Mouse (Mus musculus) limb, embryonic 14.5 days (tissue): ENCODE results near the gene Sgsm3. TPM values are rescaled to one million over a fixed set of nuclear protein-coding genes. Genes with fewer than 3 reads are reported as not detected.

Experiments
- ATAC-seq: fragments of 200-750 bp; cut with Nextera tagmentation; 2 replicates; pipeline ENCODE4 v1.8.0; 2017; ENCODE audit warnings: low read depth, moderate number of reproducible peaks, moderate TSS enrichment; ENCODE audit not compliant: low FRiP score
- DNase-seq: peaks from one replicate; pipeline ENCODE4 v3.0.0-alpha.2; 2015; ENCODE audit warnings: low spot score
- H3K27ac ChIP-seq: fragments of 300-500 bp; sonication (generic); replicated peaks from 2 replicates; pipeline ENCODE4 v1.5.1; 2014; ENCODE audit warnings: low read depth, mild to moderate bottlenecking, low read length, moderate library complexity, mixed read lengths
- H3K27me3 ChIP-seq: fragments of 300-500 bp; sonication (generic); 2 replicates; pipeline ENCODE4 v1.6.1; 2014; ENCODE audit warnings: low read length, mixed read lengths; ENCODE audit not compliant: control insufficient read depth, insufficient read depth
- H3K36me3 ChIP-seq: fragments of 300-500 bp; sonication (generic); 2 replicates; pipeline ENCODE4 v1.6.1; 2014; ENCODE audit warnings: mild to moderate bottlenecking, low read length, moderate library complexity, mixed read lengths; ENCODE audit not compliant: control insufficient read depth, insufficient read depth
- H3K4me1 ChIP-seq: fragments of 300-500 bp; sonication (generic); 2 replicates; pipeline ENCODE4 v1.6.1; 2014; ENCODE audit warnings: antibody characterized with exemption, low read length, mixed read lengths; ENCODE audit not compliant: control insufficient read depth, insufficient read depth
- H3K4me2 ChIP-seq: fragments of 300-500 bp; sonication (generic); replicated peaks from 2 replicates; pipeline ENCODE4 v1.6.1; 2014; ENCODE audit warnings: low read depth, mild to moderate bottlenecking, low read length, moderate library complexity; ENCODE audit not compliant: severe bottlenecking
- H3K4me3 ChIP-seq: fragments of 300-500 bp; sonication (generic); replicated peaks from 2 replicates; pipeline ENCODE4 v1.5.1; 2014; ENCODE audit warnings: low read length
- H3K9ac ChIP-seq: fragments of 300-500 bp; sonication (generic); 2 replicates; pipeline ENCODE4 v1.6.1; 2014; ENCODE audit warnings: mild to moderate bottlenecking, low read depth, low read length, moderate library complexity; ENCODE audit not compliant: severe bottlenecking
- H3K9me3 ChIP-seq: fragments of 300-500 bp; sonication (generic); 2 replicates; pipeline ENCODE4 v1.6.1; 2016; ENCODE audit warnings: low read length; ENCODE audit not compliant: control insufficient read depth
- POLR2A ChIP-seq: fragments of 200-500 bp; IDR thresholded peaks from 2 replicates; pipeline ENCODE4 v1.8.0; 2012; ENCODE audit warnings: inconsistent platforms, mild to moderate bottlenecking, moderate library complexity, borderline replicate concordance; ENCODE audit not compliant: insufficient read depth, insufficient read length; ENCODE audit errors: extremely low read depth
- WGBS: fragments of 180-500 bp; shearing (Covaris S2); extraction: QIAGEN DNeasy Blood & Tissue Kit; methylation state at CpG from one replicate; pipeline ENCODE4 v1.1.7; 2014; 5-methylcytosine and 5-hydroxymethylcytosine counted together
- polyA plus RNA-seq, 2 experiments: library from polyadenylated mRNA; depleted of rRNA in 1 of 2; stranded (reverse) in 1 of 2; unstranded in 1 of 2; fragments of >200 nt; fragmentation: Nextera tagmentation in 1 of 2; extraction: Ambion mirVana in 1 of 2; gene quantifications; 2 replicates each; pipeline versions ENCODE4 v1.2.1 to v1.2.3; 2012 to 2014

Gene Sgsm3
- polyA plus RNA-seq, 2 experiments: 26.2 to 32.1 TPM

GRCm38 (mm10) chr15:80955836-80956438 is 21.6 kb upstream of the Sgsm3 start:
- no peaks in the 10 kb centered on the region for H3K4me1 ChIP-seq
- H3K27me3 ChIP-seq: no peaks in the 10 kb centered on the region
- WGBS: 93% methylated on average over 12 of the region's 12 CpGs
- DNase-seq (no peak), ATAC-seq (no peak)
- no peak overlapping the region for H3K4me2 ChIP-seq
- H3K4me3 ChIP-seq: no peak overlapping the region
- no peak overlapping the region for H3K9ac ChIP-seq
- no peak overlapping the region for H3K27ac ChIP-seq
- H3K9me3 ChIP-seq: no peaks in the 10 kb centered on the region
- H3K36me3 ChIP-seq: peaks cover 81% of the 10 kb centered on the region
- no peak for TF ChIP-seq POLR2A

DNA sequence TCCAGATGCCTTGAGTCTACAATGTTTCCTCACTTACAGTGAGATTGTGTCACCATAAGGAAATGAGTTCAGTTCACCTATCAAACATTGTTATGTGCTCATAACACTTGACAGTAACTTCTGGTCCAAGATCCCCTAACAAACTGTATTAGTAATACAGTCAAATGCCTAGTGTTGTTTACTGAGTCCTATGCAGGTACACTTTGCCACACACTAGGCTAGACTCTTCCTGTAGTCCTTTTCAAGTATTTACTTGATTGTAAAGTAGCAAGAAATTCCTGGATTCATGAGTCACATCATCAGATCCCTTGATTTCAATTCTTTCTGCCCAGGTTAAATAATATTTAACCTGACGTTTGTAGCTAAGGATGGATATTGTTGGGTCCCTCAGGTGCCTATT is 8.2 kb upstream of the Sgsm3 start:
- peaks cover 50% of the 10 kb centered on the region for H3K36me3 ChIP-seq
- H3K27ac ChIP-seq: no peak overlapping the region
- H3K9me3 ChIP-seq: no peaks in the 10 kb centered on the region
- ATAC-seq (no peak), DNase-seq (no peak)
- H3K4me1 ChIP-seq: no peaks in the 10 kb centered on the region
- TF ChIP-seq POLR2A: no peak
- no peak overlapping the region for H3K4me3 ChIP-seq
- no peak overlapping the region for H3K9ac ChIP-seq
- 89% methylated on average over 1 of the region's 1 CpGs for WGBS
- no peaks in the 10 kb centered on the region for H3K27me3 ChIP-seq
- H3K4me2 ChIP-seq: no peak overlapping the region

DNA sequence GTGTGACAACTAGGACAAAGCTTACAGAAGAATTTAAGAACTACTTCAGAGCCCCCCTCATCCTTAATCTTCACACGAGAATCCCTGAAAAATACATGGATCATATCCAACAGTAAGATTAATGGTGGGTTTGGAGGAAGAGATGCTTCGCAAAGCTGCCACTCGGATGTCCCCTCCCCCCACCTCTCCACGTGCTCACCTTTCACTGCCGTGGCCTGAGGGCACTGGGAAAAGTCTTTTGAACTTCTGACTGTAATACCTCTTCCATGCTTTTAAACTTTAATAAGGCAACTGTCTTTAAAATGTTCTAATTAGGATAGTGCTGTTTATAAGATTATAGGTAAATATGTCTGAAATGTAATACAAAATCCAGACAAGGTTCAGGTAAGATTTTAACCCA is 3.3 kb upstream of the Sgsm3 start:
- H3K4me1 ChIP-seq: peaks cover 5% of the 10 kb centered on the region; the same call in 1 of the 2 replicates
- H3K27ac ChIP-seq: no peak overlapping the region
- no peak for DNase-seq
- peaks cover 8% of the 10 kb centered on the region for H3K36me3 ChIP-seq
- WGBS: 18% methylated on average over 5 of the region's 5 CpGs
- no peak for ATAC-seq
- H3K9ac ChIP-seq: no peak overlapping the region
- no peak for TF ChIP-seq POLR2A
- H3K9me3 ChIP-seq: no peaks in the 10 kb centered on the region
- no peak overlapping the region for H3K4me2 ChIP-seq
- no peaks in the 10 kb centered on the region for H3K27me3 ChIP-seq
- H3K4me3 ChIP-seq: no peak overlapping the region

DNA sequence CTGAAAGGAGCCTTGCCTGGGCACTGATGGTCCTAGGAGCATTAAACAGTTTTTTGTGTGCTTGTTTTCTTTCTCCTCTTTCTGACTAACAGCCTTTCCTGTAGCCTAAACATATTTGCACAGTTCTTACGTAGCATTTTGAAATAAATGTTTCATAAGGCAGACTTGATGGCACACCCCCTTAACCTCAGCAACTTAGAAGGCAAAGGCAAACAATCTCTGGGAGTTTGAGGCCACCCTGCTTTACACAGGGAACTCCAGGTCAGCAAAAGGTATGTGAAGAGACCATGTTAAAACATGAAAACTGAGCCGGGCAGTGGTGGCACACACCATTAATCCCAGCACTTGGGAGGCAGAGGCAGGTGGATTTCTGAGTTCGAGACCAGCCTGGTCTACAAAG is 1.9 kb upstream of the Sgsm3 start:
- H3K27me3 ChIP-seq: no peaks in the 10 kb centered on the region
- no peak overlapping the region for H3K4me2 ChIP-seq
- peaks cover 5% of the 10 kb centered on the region; the same call in 1 of the 2 replicates for H3K4me1 ChIP-seq
- H3K27ac ChIP-seq: no peak overlapping the region
- H3K9me3 ChIP-seq: no peaks in the 10 kb centered on the region
- DNase-seq (no peak), ATAC-seq (no peak)
- no peak overlapping the region for H3K4me3 ChIP-seq
- no peak overlapping the region for H3K9ac ChIP-seq
- no peak for TF ChIP-seq POLR2A
- no peaks in the 10 kb centered on the region for H3K36me3 ChIP-seq
- 82% methylated on average over 3 of the region's 3 CpGs for WGBS

DNA sequence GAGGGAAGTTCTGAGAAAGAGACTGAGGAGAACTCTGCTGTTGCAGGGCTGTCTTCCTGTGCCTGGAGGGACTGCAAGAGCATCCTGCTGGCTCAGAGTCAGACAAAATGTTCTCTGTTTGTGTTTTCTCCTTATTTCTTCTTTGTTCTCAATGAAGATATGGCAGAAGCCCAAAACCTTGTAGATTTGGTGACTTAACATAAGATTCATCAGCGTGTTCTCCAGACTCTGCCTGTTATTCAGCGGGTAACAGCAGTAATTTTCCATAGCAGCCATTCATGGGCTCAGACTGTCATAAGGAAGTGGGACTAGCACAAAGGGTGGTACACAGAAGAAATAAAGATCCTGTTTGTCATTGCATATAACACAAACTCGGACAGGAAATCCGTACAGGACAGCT is 2.0 kb downstream of the Sgsm3 start:
- H3K4me1 ChIP-seq: peaks cover 5% of the 10 kb centered on the region; the same call in 1 of the 2 replicates
- H3K27me3 ChIP-seq: no peaks in the 10 kb centered on the region
- no peaks in the 10 kb centered on the region for H3K9me3 ChIP-seq
- H3K9ac ChIP-seq: no peak overlapping the region
- H3K4me2 ChIP-seq: no peak overlapping the region
- no peaks in the 10 kb centered on the region for H3K36me3 ChIP-seq
- WGBS: 80% methylated on average over 4 of the region's 4 CpGs
- no peak overlapping the region for H3K27ac ChIP-seq
- no peak for DNase-seq
- no peak for ATAC-seq
- TF ChIP-seq POLR2A: no peak
- H3K4me3 ChIP-seq: no peak overlapping the region
